Mouse (Mus musculus) bone marrow macrophage, adult 2 months (primary cell): Measurements from ENCODE around the gene BC004004. TPM values are rescaled to one million over a fixed set of nuclear protein-coding genes. Genes with fewer than 3 reads are reported as not detected.

Experiments
- H3K27ac ChIP-seq: 2 replicates; pipeline ENCODE4 v1.5.1; 2012; ENCODE audit warnings: low read depth, low read length; ENCODE audit not compliant: insufficient read depth
- H3K4me1 ChIP-seq: 2 replicates; pipeline ENCODE4 v1.6.1; 2012; ENCODE audit warnings: low read length; ENCODE audit not compliant: control insufficient read depth, insufficient read depth
- H3K4me3 ChIP-seq: 2 replicates; pipeline ENCODE4 v1.5.1; 2012; ENCODE audit warnings: mild to moderate bottlenecking, low read length, moderate library complexity; ENCODE audit not compliant: insufficient read depth
- CTCF ChIP-seq: IDR thresholded peaks from 2 replicates; pipeline ENCODE4 v1.5.1; 2012; ENCODE audit warnings: low read depth, mild to moderate bottlenecking, low read length, moderate library complexity
- POLR2A ChIP-seq: IDR thresholded peaks from 2 replicates; pipeline ENCODE4 v1.6.1; 2012; ENCODE audit warnings: mild to moderate bottlenecking, low read depth, low read length, borderline replicate concordance
- polyA plus RNA-seq: library from polyadenylated mRNA; stranded (reverse); fragments of >200 nt; gene quantifications from 2 replicates; pipeline ENCODE4 v1.2.4, GENCODE M21; 2012; ENCODE audit not compliant: missing spikeins, insufficient read depth, insufficient read length

The BC004004 gene
- polyA plus RNA-seq, 1 experiment = 105 TPM

GRCm38 (mm10) chr17:29270148-29270698 is 1.6 kb downstream of the BC004004 start:
- Histone ChIP-seq H3K4me1 (peaks cover 17% of the 10 kb centered on the region), H3K27ac (no peak overlapping the region), H3K4me3 (no peak overlapping the region)
- TF ChIP-seq CTCF = no peak
- TF ChIP-seq POLR2A = no peak

DNA sequence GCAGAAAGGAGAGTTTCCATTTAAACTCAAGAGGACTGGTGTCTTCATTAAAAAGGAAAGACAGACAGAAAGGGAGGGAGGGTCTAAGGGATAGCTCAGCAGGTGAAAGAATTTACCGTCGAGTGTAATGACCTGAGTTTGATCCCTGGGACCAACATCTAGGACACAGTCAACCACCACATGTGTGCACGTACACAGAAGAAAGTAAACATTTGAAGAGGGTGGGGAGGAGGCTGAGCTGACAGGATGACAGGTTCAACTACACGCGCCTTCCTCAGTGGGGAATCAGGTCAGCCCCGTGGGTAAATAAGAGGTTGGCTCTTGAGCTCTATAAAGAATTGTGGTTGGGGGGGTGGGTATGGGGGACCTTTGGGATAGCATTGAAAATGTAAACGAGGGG is 4.6 kb downstream of the BC004004 start:
- no peak for TF ChIP-seq CTCF
- TF ChIP-seq POLR2A = no peak
- no peak overlapping the region for H3K27ac ChIP-seq
- H3K4me3 ChIP-seq = no peak overlapping the region
- peaks cover 13% of the 10 kb centered on the region for H3K4me1 ChIP-seq

GRCm38 (mm10) chr17:29273889-29274288 is 5.3 kb downstream of the BC004004 start:
- TF ChIP-seq POLR2A = no peak
- no peak for TF ChIP-seq CTCF
- Histone ChIP-seq H3K4me3 (no peak overlapping the region), H3K27ac (no peak overlapping the region), H3K4me1 (peaks cover 11% of the 10 kb centered on the region)

GRCm38 (mm10) chr17:29280422-29280821 is 11.8 kb downstream of the BC004004 start:
- TF ChIP-seq POLR2A = no peak
- no peak for TF ChIP-seq CTCF
- no peak overlapping the region for H3K27ac ChIP-seq
- no peaks in the 10 kb centered on the region for H3K4me1 ChIP-seq
- no peak overlapping the region for H3K4me3 ChIP-seq

DNA sequence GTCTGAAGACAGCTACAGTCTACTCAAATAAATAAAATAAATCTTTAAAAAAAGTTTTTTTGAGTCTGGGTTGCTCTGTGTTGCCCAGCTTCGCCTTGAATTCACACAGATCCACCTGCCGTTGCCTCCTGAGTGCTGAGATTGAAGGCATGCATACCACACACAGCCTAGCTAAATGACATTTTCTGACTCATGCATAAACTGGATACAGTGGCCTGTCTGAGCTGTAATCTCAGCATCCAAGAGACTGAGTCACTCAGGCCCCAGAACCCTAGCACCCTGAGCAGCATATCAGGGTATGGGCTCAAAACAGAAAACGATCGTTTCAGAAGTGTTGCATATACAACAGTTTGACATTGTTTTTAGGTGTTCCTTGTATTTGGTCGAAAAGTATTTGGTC is 13.0 kb downstream of the BC004004 start:
- Histone ChIP-seq H3K4me1 (no peaks in the 10 kb centered on the region), H3K4me3 (no peak overlapping the region), H3K27ac (no peak overlapping the region)
- no peak for TF ChIP-seq POLR2A
- TF ChIP-seq CTCF = no peak

GRCm38 (mm10) chr17:29282216-29282952 is 13.8 kb downstream of the BC004004 start:
- H3K27ac ChIP-seq = no peak overlapping the region
- TF ChIP-seq POLR2A = no peak
- TF ChIP-seq CTCF = no peak
- H3K4me1 ChIP-seq = no peaks in the 10 kb centered on the region
- no peak overlapping the region for H3K4me3 ChIP-seq

DNA sequence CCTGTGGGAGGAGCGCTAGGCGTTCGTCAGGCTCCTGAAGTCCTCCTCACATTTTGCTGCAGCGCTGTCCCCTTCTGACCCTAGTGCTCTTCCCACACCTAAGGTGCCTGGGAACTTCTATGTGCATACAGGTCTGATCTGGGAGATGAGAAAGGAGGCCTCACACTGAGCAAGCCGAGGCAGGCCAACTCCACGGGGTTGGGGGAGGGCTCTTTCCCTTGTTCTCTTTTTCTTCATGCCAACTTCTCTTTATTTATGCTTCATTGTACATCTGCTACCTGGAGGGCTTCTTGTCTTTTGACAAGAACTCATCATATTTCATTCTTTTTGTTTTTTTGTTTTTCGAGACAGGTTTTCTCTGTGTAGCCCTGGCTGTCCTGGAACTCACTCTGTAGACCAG is 23.2 kb downstream of the BC004004 start:
- no peak overlapping the region for H3K4me3 ChIP-seq
- peaks cover 6% of the 10 kb centered on the region for H3K4me1 ChIP-seq
- no peak overlapping the region for H3K27ac ChIP-seq
- TF ChIP-seq CTCF (no peak), POLR2A (no peak)

DNA sequence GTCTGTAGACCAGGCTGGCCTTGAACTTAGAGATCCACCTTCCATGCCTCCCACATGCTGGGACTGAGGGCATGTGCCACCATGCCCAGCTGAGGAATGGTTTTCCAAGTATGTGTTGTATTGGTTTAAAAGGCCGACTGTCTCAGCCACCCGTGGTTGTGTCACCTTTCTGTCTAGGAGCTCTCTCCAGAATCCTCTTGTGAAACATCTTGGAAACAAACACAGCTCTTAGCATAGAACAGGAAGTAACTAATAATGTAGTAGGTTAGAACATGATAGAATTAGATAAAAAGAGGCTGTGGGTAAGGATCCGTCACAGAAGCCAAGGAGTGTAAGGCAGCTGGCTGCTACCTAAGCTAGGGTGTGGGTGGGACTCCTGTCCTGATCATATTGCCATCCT is 24.4 kb downstream of the BC004004 start:
- H3K4me3 ChIP-seq = no peak overlapping the region
- TF ChIP-seq CTCF (no peak), POLR2A (no peak)
- peaks cover 6% of the 10 kb centered on the region for H3K4me1 ChIP-seq
- no peak overlapping the region for H3K27ac ChIP-seq

GRCm38 (mm10) chr17:29293807-29294605 is 25.4 kb downstream of the BC004004 start:
- Histone ChIP-seq H3K4me1 (peaks cover 6% of the 10 kb centered on the region), H3K27ac (no peak overlapping the region)
- TF ChIP-seq CTCF = no peak
- no peak for TF ChIP-seq POLR2A

DNA sequence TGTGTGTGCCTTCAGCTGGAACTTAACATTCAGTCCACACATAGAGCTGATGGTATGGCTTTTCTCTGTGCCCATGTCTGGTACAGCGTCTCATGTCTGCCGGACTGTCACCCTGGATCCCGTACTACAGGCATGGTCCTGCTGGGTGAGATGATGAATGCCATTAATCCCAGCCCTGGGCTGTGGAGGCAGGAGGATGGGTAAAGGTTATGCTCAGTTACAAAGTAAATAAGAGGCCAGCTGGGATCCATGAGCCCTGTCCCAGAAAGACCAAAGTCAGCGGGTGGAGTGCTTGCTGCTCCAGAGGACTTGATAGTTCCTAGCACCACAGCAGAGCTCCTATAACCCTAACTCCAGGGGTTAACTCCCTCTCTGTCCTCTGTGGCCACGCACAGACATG is 27.2 kb downstream of the BC004004 start:
- no peak overlapping the region for H3K4me3 ChIP-seq
- no peak overlapping the region for H3K27ac ChIP-seq
- H3K4me1 ChIP-seq = peaks cover 6% of the 10 kb centered on the region
- TF ChIP-seq CTCF (no peak), POLR2A (no peak)

More at GRCm38 (mm10) chr17:29293807-29294605, 25.4 kb downstream of the BC004004 start:
- H3K4me3 ChIP-seq = no peak overlapping the region
